Mouse (Mus musculus): ENCODE measurements around the gene Csrnp3.

- no peak for TF ChIP-seq CTCF (IDR thresholded peaks at IDR 0.05; ENCODE audit: low read depth)
- TF ChIP-seq EP300 (optimal IDR thresholded peaks at IDR 0.05) = no peak
Measured at GRCm38 (mm10) chr2:65987069-65987468, 141.5 kb downstream of the Csrnp3 start.

Data from stomach, postnatal 0 days (tissue).